Mouse (Mus musculus): ENCODE measurements around the gene Gsdme.

Gene Gsdme

DNA sequence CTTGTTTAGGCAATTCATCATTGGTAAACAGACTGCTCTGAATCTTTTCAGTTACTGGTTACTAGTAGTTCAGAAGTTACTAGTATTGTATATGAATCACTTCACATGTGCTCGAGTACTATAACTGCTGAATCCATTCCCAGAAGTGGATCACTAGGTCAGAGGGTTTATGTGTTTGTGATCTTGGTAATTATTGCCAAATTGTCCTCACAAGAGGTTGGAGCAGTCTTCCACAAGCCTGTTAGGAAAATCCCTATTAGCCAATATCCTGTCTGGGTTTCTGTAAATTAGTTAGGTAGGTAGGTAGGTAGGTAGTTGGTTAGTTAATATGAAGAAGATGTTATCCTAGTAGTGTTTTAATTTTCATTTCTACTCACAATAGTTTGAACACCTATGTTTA, 87.9 kb downstream of the Gsdme start:
- no peak for DNase-seq

DNA sequence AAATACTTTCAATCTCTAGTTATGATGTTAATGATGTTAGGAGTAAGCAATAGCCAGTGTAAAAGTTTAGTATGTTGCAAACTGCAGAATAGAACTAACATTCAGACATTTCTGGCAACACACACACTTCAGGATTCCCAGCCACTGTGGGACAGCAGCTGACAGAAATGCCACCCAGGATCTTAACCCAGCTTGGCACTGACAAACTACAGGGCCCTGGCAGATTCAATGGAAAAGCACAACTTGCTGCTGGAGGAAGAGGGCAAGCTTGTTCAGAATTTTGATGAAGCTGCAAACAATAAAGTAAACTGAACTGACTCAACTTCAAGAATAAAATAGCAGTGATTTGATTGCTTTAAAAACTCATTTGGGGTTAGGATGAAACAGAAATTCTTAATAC, 93.9 kb downstream of the Gsdme start:
- no peak for DNase-seq

DNA sequence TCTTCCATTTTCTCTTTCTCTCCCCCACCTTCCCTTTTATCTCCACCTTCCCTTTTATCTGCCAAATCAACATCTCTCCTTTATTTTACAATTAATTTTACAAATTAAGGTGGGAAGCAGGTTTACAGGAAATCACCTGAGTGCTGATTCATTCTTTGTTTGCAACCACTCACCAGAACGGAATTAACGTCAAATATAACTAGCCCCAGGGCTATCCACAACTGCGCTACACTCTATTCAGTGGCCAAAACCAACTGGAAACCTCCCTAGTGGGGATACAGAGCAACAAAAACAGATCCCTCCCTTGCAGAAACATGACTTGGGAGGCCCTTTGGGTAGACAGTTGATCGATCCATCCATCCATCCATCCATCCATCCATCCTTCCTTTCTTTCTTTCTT, 94.8 kb downstream of the Gsdme start:
- DNase-seq, result no peak

DNA sequence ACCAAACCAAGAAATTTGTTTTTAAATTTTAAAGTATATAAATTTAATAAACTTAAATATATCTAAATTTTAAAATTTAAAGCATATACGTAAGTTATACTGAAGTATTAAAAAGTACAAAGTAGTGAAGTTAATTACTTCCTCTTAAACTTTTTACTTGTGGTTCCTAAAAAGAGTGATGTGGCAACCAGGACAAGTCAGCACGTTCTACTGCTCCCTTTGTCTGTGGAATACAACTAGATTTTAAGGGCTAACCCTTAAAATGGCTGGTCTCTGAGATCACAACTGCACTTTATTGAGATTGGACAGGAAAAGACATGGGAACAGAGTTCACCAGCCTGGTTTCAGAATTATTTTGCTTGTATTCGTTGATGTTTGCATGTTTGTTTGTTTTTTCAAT, 100.6 kb downstream of the Gsdme start:
- DNase-seq, result no peak

DNA sequence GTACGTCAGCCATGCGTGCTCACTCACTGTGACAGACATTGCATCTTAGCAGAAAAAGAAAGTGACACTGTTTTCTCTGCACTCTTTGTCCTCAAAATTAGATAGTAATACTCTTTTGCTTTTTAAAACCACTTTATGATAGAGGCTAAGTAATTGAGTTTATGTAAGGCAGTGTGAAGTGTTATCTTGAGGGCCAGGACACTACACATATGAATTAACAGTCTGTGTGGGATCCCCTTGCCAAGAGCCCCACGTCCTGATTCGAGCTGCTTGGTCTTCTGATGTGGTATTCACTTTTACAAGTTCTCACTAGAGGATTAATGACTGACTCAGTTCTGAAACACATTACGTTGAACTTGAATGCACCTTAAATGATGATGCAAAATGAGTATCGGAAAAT, 103.8 kb downstream of the Gsdme start:
- no peak for DNase-seq

DNA sequence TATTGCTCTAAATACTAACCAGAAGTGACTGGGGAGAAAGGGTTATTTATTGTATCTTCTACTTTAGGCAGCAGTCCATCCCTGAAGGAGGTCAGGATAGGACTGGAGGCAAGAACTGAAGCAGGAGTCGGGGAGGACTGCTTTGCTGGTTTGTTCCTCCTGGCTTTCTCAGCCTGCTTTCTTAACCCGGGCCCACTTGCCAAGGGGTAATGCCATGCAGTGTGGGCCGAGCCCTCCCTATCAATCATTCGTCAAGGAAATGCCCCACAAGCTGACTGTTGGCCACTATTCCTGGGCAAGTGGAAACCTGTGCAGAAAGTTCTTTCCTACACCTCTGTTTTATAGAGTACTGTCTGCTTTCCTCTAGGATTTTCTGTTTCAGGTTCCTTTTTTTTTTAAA, 114.3 kb downstream of the Gsdme start:
- DNase-seq, result no peak

DNA sequence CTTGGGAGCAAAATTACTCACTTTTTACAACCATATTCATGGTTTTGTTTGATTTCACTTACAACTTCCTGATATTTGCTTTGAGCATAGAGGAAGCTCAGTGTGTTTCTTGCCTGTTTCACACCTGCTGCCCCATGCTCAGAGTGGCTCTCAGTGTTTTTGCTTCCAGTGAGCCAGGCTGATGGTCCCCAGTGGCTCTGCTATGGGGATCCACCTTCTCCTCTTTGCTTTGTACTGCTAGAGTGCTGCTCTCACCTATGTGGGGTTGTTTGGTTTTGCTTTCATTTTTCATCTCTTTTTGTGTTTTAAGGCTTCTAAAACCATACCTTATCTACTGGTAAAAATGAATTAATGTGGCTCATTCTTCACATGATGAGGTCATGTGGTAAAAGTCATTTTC, 117.5 kb downstream of the Gsdme start:
- no peak for DNase-seq

DNA sequence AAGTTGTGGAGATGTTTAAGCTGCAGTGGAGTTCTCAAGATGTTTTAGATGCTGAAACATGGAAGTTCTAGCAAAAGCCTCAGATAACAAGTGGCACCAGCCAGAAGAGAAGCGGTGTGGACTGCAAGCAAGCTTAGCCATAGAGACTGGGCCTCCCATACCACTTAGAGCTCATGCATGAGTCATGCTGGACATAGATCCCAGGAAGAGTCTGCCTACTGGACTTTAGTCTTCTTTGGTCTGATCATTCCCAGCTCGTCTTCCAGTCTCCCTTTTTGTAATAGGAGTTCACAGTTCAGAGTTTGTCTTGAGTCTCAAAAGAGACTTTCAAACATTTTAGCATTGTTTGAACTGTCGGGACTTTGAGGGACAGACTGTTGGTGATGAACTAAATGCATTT, 124.1 kb downstream of the Gsdme start:
- no peak for DNase-seq

Data from lung, postnatal 4 days (tissue).